Mouse (Mus musculus) cerebellum, postnatal 4 days (tissue): Measurements from ENCODE around the gene Opa3.

Source experiments
- DNase-seq, 2 experiments: peaks; one replicate each; pipeline ENCODE4 v3.0.0; 2022; ENCODE audit warnings: low spot score in 2 of 2, mixed read lengths in 1 of 2

The Opa3 gene

GRCm38 (mm10) chr7:19214940-19215339 lies 13.2 kb upstream of the Opa3 start:
- DNase-seq: no peak

GRCm38 (mm10) chr7:19217492-19217891 lies 10.6 kb upstream of the Opa3 start:
- DNase-seq: no peak

- DNase-seq: no peak
Measured at GRCm38 (mm10) chr7:19217944-19218343, 10.2 kb upstream of the Opa3 start.

GRCm38 (mm10) chr7:19220061-19220460 lies 8.1 kb upstream of the Opa3 start:
- DNase-seq: no peak

- no peak for DNase-seq
Measured at GRCm38 (mm10) chr7:19222189-19222588, 5.9 kb upstream of the Opa3 start.

GRCm38 (mm10) chr7:19222875-19223274 lies 5.3 kb upstream of the Opa3 start:
- DNase-seq: no peak

- no peak for DNase-seq
Measured at GRCm38 (mm10) chr7:19224933-19225332, 3.2 kb upstream of the Opa3 start.

GRCm38 (mm10) chr7:19226817-19227797 lies 1.0 kb upstream of the Opa3 start:
- peak in 1 of 2 experiments; percentile 32 for DNase-seq

- DNase-seq: no peak
Measured at GRCm38 (mm10) chr7:19228793-19229148, 637 bp downstream of the Opa3 start.

- DNase-seq: no peak
Measured at GRCm38 (mm10) chr7:19229404-19229803, 1.3 kb downstream of the Opa3 start.

- no peak for DNase-seq
Measured at GRCm38 (mm10) chr7:19230041-19230580, 2.0 kb downstream of the Opa3 start.

- no peak for DNase-seq
Measured at GRCm38 (mm10) chr7:19230899-19231298, 2.8 kb downstream of the Opa3 start.

GRCm38 (mm10) chr7:19231849-19232248 lies 3.7 kb downstream of the Opa3 start:
- DNase-seq: no peak

- DNase-seq: no peak
Measured at GRCm38 (mm10) chr7:19234652-19235051, 6.5 kb downstream of the Opa3 start.

- DNase-seq: no peak
Measured at GRCm38 (mm10) chr7:19235092-19235671, 7.0 kb downstream of the Opa3 start.

- no peak for DNase-seq
Measured at GRCm38 (mm10) chr7:19236411-19236810, 8.3 kb downstream of the Opa3 start.

- no peak for DNase-seq
Measured at GRCm38 (mm10) chr7:19238344-19238743, 10.2 kb downstream of the Opa3 start.

GRCm38 (mm10) chr7:19239423-19239822 lies 11.3 kb downstream of the Opa3 start:
- peak; percentile 87 to 92 for DNase-seq

GRCm38 (mm10) chr7:19239986-19240385 lies 11.9 kb downstream of the Opa3 start:
- DNase-seq: no peak

- no peak for DNase-seq
Measured at GRCm38 (mm10) chr7:19240905-19241463, 12.8 kb downstream of the Opa3 start.

- DNase-seq: no peak
Measured at GRCm38 (mm10) chr7:19242005-19242404, 13.9 kb downstream of the Opa3 start.

GRCm38 (mm10) chr7:19243858-19244257 lies 15.7 kb downstream of the Opa3 start:
- DNase-seq: peak in 1 of 2 experiments; percentile 20
